Mouse (Mus musculus) gastrocnemius, postnatal 4 days (tissue): Measurements from ENCODE around the gene Gm49395. TPM values are rescaled to one million over a fixed set of nuclear protein-coding genes. Genes with fewer than 3 reads are reported as not detected.

Experiments
- DNase-seq, 2 experiments: peaks; one replicate each; pipeline ENCODE4 v3.0.0; 2021 to 2022; ENCODE audit warnings: low spot score in 2 of 2, mixed read lengths in 2 of 2
- long read RNA-seq, 2 experiments: library from polyadenylated mRNA; stranded (forward); transcript quantifications; one replicate each; pipeline ENCODE4 v2.0.0; 2021
- total RNA-seq, 2 experiments: library from RNA; stranded (reverse); gene quantifications; 2 replicates each; pipeline ENCODE4 v1.2.3; 2021

The Gm49395 gene
- 1 to 10 TPM; 7.2 to 7.5 TPM for total RNA-seq
- long read RNA-seq, experiment 1, partial matches to known transcripts: 0 of 2 reads
- long read RNA-seq, experiment 1, other reads (novel, unspliced or antisense): 0 of 2 reads
- long read RNA-seq, experiment 2, partial matches to known transcripts: 0 of 3 reads
- long read RNA-seq, experiment 2, other reads (novel, unspliced or antisense): 1 of 3 reads

- DNase-seq: peak; percentile 61 to 82
Measured at GRCm38 (mm10) chr13:115101355-115102191, at the start of gene Gm49395, which contains the start of gene Itga1. Gm49395 (minus strand) TSS chr13:115101921. Itga1 (minus strand) TSS chr13:115101964.

- no peak for DNase-seq
Measured at GRCm38 (mm10) chr13:115150602-115151001, 48.9 kb upstream of the Gm49395 start.

GRCm38 (mm10) chr13:115149849-115150248 is 48.1 kb upstream of the Gm49395 start:
- DNase-seq: no peak

- no peak for DNase-seq
Measured at GRCm38 (mm10) chr13:115143575-115143974, 41.9 kb upstream of the Gm49395 start.

GRCm38 (mm10) chr13:115142066-115142465 is 40.3 kb upstream of the Gm49395 start:
- DNase-seq: no peak

GRCm38 (mm10) chr13:115138513-115138912 is 36.8 kb upstream of the Gm49395 start:
- no peak for DNase-seq

- DNase-seq: no peak
Measured at GRCm38 (mm10) chr13:115136761-115137160, 35.0 kb upstream of the Gm49395 start.

GRCm38 (mm10) chr13:115132435-115132834 is 30.7 kb upstream of the Gm49395 start:
- no peak for DNase-seq

GRCm38 (mm10) chr13:115131381-115131780 is 29.7 kb upstream of the Gm49395 start:
- DNase-seq: no peak

GRCm38 (mm10) chr13:115130035-115130434 is 28.3 kb upstream of the Gm49395 start:
- DNase-seq: no peak

- DNase-seq: no peak
Measured at GRCm38 (mm10) chr13:115127826-115128225, 26.1 kb upstream of the Gm49395 start.

- no peak for DNase-seq
Measured at GRCm38 (mm10) chr13:115126534-115126933, 24.8 kb upstream of the Gm49395 start.

GRCm38 (mm10) chr13:115125130-115125529 is 23.4 kb upstream of the Gm49395 start:
- DNase-seq: no peak

- no peak for DNase-seq
Measured at GRCm38 (mm10) chr13:115124521-115124920, 22.8 kb upstream of the Gm49395 start.

GRCm38 (mm10) chr13:115118756-115119155 is 17.0 kb upstream of the Gm49395 start:
- no peak for DNase-seq

- DNase-seq: no peak
Measured at GRCm38 (mm10) chr13:115118195-115118594, 16.5 kb upstream of the Gm49395 start.

- no peak for DNase-seq
Measured at GRCm38 (mm10) chr13:115116930-115117621, 15.4 kb upstream of the Gm49395 start.

GRCm38 (mm10) chr13:115109628-115110027 is 7.9 kb upstream of the Gm49395 start:
- no peak for DNase-seq

GRCm38 (mm10) chr13:115107436-115107835 is 5.7 kb upstream of the Gm49395 start:
- no peak for DNase-seq

- DNase-seq: no peak
Measured at GRCm38 (mm10) chr13:115106183-115106582, 4.5 kb upstream of the Gm49395 start.

GRCm38 (mm10) chr13:115102754-115103153 is 1.0 kb upstream of the Gm49395 start:
- DNase-seq: no peak
